Mouse (Mus musculus) spleen, adult 2 months (tissue): Measurements from ENCODE around the gene Dgat2. TPM values are rescaled to one million over a fixed set of nuclear protein-coding genes. Genes with fewer than 3 reads are reported as not detected.

Source experiments
- DNase-seq, 2 experiments: peaks; one replicate each; pipeline versions ENCODE4 v3.0.0 to v3.0.0-alpha.2; 2012 to 2021; ENCODE audit warnings: low spot score in 2 of 2, low read depth in 1 of 2
- H3K27ac ChIP-seq: fragments of 200-500 bp; 2 replicates; pipeline ENCODE4 v1.5.1; 2012; ENCODE audit warnings: low read length, inconsistent platforms; ENCODE audit not compliant: insufficient read depth
- H3K27me3 ChIP-seq: fragments of 200-500 bp; 2 replicates; pipeline ENCODE4 v1.6.1; 2012; ENCODE audit warnings: mild to moderate bottlenecking, moderate library complexity, low read length, inconsistent platforms; ENCODE audit not compliant: control insufficient read depth, insufficient read depth
- H3K36me3 ChIP-seq: fragments of 200-500 bp; 2 replicates; pipeline ENCODE4 v1.6.1; 2012; ENCODE audit warnings: mild to moderate bottlenecking, low read length, inconsistent platforms; ENCODE audit not compliant: control insufficient read depth, insufficient read depth
- H3K4me1 ChIP-seq: fragments of 200-500 bp; 2 replicates; pipeline ENCODE4 v1.6.1; 2011; ENCODE audit warnings: inconsistent platforms; ENCODE audit not compliant: control insufficient read depth, insufficient read depth, insufficient read length
- H3K4me3 ChIP-seq: fragments of 200-500 bp; 2 replicates; pipeline ENCODE4 v1.5.1; 2011; ENCODE audit warnings: mild to moderate bottlenecking, inconsistent platforms; ENCODE audit not compliant: insufficient read depth, insufficient read length; ENCODE audit errors: extremely low read depth
- CTCF ChIP-seq: fragments of 200-500 bp; IDR thresholded peaks from 2 replicates; pipeline ENCODE4 v1.5.1; 2011; ENCODE audit warnings: mild to moderate bottlenecking, inconsistent platforms; ENCODE audit not compliant: insufficient read depth, insufficient read length, insufficient replicate concordance; ENCODE audit errors: extremely low read depth
- POLR2A ChIP-seq: fragments of 200-500 bp; IDR thresholded peaks from 2 replicates; pipeline ENCODE4 v1.6.1; 2011; ENCODE audit warnings: low read depth, low read length, inconsistent platforms
- WGBS: fragments of 180-500 bp; shearing (Covaris S2); methylation state at CpG from one replicate; pipeline ENCODE4 v1.1.7; 2018; 5-methylcytosine and 5-hydroxymethylcytosine counted together
- polyA plus RNA-seq: library from polyadenylated mRNA; depleted of rRNA; stranded (reverse); fragments of >200 nt; gene quantifications from 2 replicates; pipeline ENCODE4 v1.2.3, GENCODE M21; 2012

Gene Dgat2
- polyA plus RNA-seq, 1 experiment: 12.8 TPM

- WGBS: 50% methylated on average over 6 of the region's 6 CpGs
- Histone ChIP-seq H3K27ac (no peak overlapping the region), H3K4me1 (no peaks in the 10 kb centered on the region), H3K36me3 (no peaks in the 10 kb centered on the region), H3K4me3 (no peak overlapping the region), H3K27me3 (no peaks in the 10 kb centered on the region)
- TF ChIP-seq CTCF (no peak), POLR2A (no peak)
- no peak for DNase-seq
Measured at GRCm38 (mm10) chr7:99172898-99173297, 9.6 kb downstream of the Dgat2 start.

- no peaks in the 10 kb centered on the region for H3K4me1 ChIP-seq
- TF ChIP-seq POLR2A (no peak), CTCF (no peak)
- H3K36me3 ChIP-seq: no peaks in the 10 kb centered on the region
- DNase-seq: no peak
- 86% methylated on average over 10 of the region's 10 CpGs for WGBS
- no peaks in the 10 kb centered on the region for H3K27me3 ChIP-seq
- H3K27ac ChIP-seq: no peak overlapping the region
- H3K4me3 ChIP-seq: no peak overlapping the region
Measured at GRCm38 (mm10) chr7:99171730-99172463, 10.6 kb downstream of the Dgat2 start.

GRCm38 (mm10) chr7:99170519-99170918, 12.0 kb downstream of the Dgat2 start:
- Histone ChIP-seq H3K27me3 (no peaks in the 10 kb centered on the region), H3K27ac (no peak overlapping the region), H3K36me3 (no peaks in the 10 kb centered on the region), H3K4me1 (no peaks in the 10 kb centered on the region), H3K4me3 (no peak overlapping the region)
- WGBS: 89% methylated on average over 6 of the region's 6 CpGs
- DNase-seq: no peak
- TF ChIP-seq POLR2A (no peak), CTCF (no peak)

- Histone ChIP-seq H3K4me3 (no peak overlapping the region), H3K36me3 (no peaks in the 10 kb centered on the region), H3K4me1 (no peaks in the 10 kb centered on the region), H3K27ac (no peak overlapping the region), H3K27me3 (no peaks in the 10 kb centered on the region)
- 91% methylated on average over 9 of the region's 9 CpGs for WGBS
- TF ChIP-seq POLR2A: no peak
- no peak for TF ChIP-seq CTCF
- no peak for DNase-seq
Measured at GRCm38 (mm10) chr7:99169717-99170403, 12.7 kb downstream of the Dgat2 start.

GRCm38 (mm10) chr7:99168756-99169155, 13.8 kb downstream of the Dgat2 start:
- WGBS: 87% methylated on average over 6 of the region's 6 CpGs
- H3K4me1 ChIP-seq: no peaks in the 10 kb centered on the region
- no peak overlapping the region for H3K27ac ChIP-seq
- TF ChIP-seq CTCF (no peak), POLR2A (no peak)
- H3K36me3 ChIP-seq: no peaks in the 10 kb centered on the region
- H3K4me3 ChIP-seq: no peak overlapping the region
- no peak for DNase-seq
- H3K27me3 ChIP-seq: no peaks in the 10 kb centered on the region

- H3K27ac ChIP-seq: no peak overlapping the region
- no peaks in the 10 kb centered on the region for H3K27me3 ChIP-seq
- no peaks in the 10 kb centered on the region for H3K36me3 ChIP-seq
- DNase-seq: no peak
- no peak for TF ChIP-seq POLR2A
- TF ChIP-seq CTCF: no peak
- H3K4me3 ChIP-seq: no peak overlapping the region
- WGBS: 75% methylated on average over 5 of the region's 5 CpGs
- H3K4me1 ChIP-seq: no peaks in the 10 kb centered on the region
Measured at GRCm38 (mm10) chr7:99167939-99168338, 14.6 kb downstream of the Dgat2 start.

GRCm38 (mm10) chr7:99166159-99166558, 16.4 kb downstream of the Dgat2 start:
- Histone ChIP-seq H3K27me3 (no peaks in the 10 kb centered on the region), H3K27ac (no peak overlapping the region), H3K4me1 (no peaks in the 10 kb centered on the region), H3K4me3 (no peak overlapping the region), H3K36me3 (no peaks in the 10 kb centered on the region)
- no peak for TF ChIP-seq CTCF
- no peak for TF ChIP-seq POLR2A
- DNase-seq: no peak
- WGBS: 87% methylated on average over 8 of the region's 8 CpGs
